Comparison of ENCODE assay signal across 20 mouse cellular contexts in genomic region chr6:28771331-28771730, GRCm38 (mm10).
"Had no signal": no experiment of that assay in that cellular context is flagged by ENCODE, and none has a peak within 500 bp of the region (broad histone marks: within the 10 kb centered on the region; RNA-seq: fewer than 3 reads in every experiment).

No protein-coding gene starts in this region.

- H3K4me1 ChIP-seq: limb, embryonic 12.5 days; limb, embryonic 15.5 days; midbrain, embryonic 12.5 days; midbrain, embryonic 15.5 days; stomach, embryonic 15.5 days had no signal

- H3K36me3 ChIP-seq: midbrain, embryonic 12.5 days; midbrain, embryonic 15.5 days had no signal

- H3K4me3 ChIP-seq: limb, embryonic 12.5 days; limb, embryonic 15.5 days; midbrain, embryonic 12.5 days; midbrain, embryonic 15.5 days; myocyte; stomach, embryonic 15.5 days had no signal

- H3K27ac ChIP-seq: limb, embryonic 12.5 days; limb, embryonic 15.5 days; liver, embryonic 14.5 days; macrophage; midbrain, embryonic 12.5 days; midbrain, embryonic 15.5 days; stomach, embryonic 15.5 days had no signal

- DNase-seq: kidney, adult 18-20 months; kidney, adult 9 months; kidney, postnatal 25 days; left cerebral cortex, postnatal 4 days; liver, postnatal 0 days; lung, embryonic 14.5 days; retina, postnatal 1 day; right cerebral cortex, postnatal 25 days; spleen, adult 18-20 months; thymus, postnatal 36 days had no signal

- H3K4me2 ChIP-seq: limb, embryonic 12.5 days; limb, embryonic 15.5 days; liver, embryonic 11.5 days; lung, embryonic 14.5 days; midbrain, embryonic 12.5 days; midbrain, embryonic 15.5 days; stomach, embryonic 15.5 days had no signal

- H3K9ac ChIP-seq: limb, embryonic 12.5 days; limb, embryonic 15.5 days; liver, embryonic 14.5 days; liver, postnatal 0 days; lung, embryonic 14.5 days; midbrain, embryonic 12.5 days; midbrain, embryonic 15.5 days; stomach, embryonic 15.5 days had no signal

- H3K27me3 ChIP-seq: limb, embryonic 12.5 days; limb, embryonic 15.5 days; midbrain, embryonic 12.5 days; midbrain, embryonic 15.5 days; stomach, embryonic 15.5 days had no signal

- H3K9me3 ChIP-seq: limb, embryonic 15.5 days; midbrain, embryonic 15.5 days; stomach, embryonic 15.5 days had no signal

- ATAC-seq: liver, postnatal 0 days; lung, postnatal 0 days; midbrain, embryonic 15.5 days had no signal
